Mouse (Mus musculus) CH12.LX (cell line): ENCODE data around the gene Pcca. TPM values are rescaled to one million over a fixed set of nuclear protein-coding genes. Genes with fewer than 3 reads are reported as not detected.

Experiments
- DNase-seq: peaks from one replicate; pipeline ENCODE4 v3.0.0-alpha.2; 2013; ENCODE audit errors: extremely low read depth
- H3K27ac ChIP-seq: 2 replicates; pipeline ENCODE4 v1.5.1; 2012; ENCODE audit warnings: low read depth, mild to moderate bottlenecking, control low read depth, moderate library complexity; ENCODE audit not compliant: insufficient read depth
- H3K27me3 ChIP-seq: replicated peaks from 2 replicates; pipeline ENCODE3; 2012; ENCODE audit warnings: inconsistent platforms
- H3K36me3 ChIP-seq, 2 experiments: replicated peaks in 1 of 2; 2 replicates each; pipeline versions ENCODE3 to v1.6.1; 2012; ENCODE audit warnings: inconsistent platforms in 1 of 2, low read length in 1 of 2, mild to moderate bottlenecking in 1 of 2, mixed read lengths in 1 of 2, moderate library complexity in 1 of 2; ENCODE audit not compliant: control insufficient read depth in 1 of 2, insufficient read depth in 1 of 2
- H3K4me1 ChIP-seq, 2 experiments: 2 replicates each; pipeline ENCODE4 v1.6.1; 2012; ENCODE audit warnings: inconsistent platforms in 1 of 2, moderate library complexity in 1 of 2; ENCODE audit not compliant: insufficient read depth in 2 of 2, control insufficient read depth in 1 of 2
- H3K4me2 ChIP-seq: 2 replicates; pipeline ENCODE4 v1.6.1; 2012; ENCODE audit warnings: low read depth, mild to moderate bottlenecking, control low read depth; ENCODE audit not compliant: poor library complexity, insufficient read depth, severe bottlenecking
- H3K4me3 ChIP-seq, 3 experiments: fragments of 150-350 bp in 1 of 3; sonication (generic) in 1 of 3; replicated peaks in 1 of 3; 2 replicates each; pipeline versions ENCODE3 to v1.5.1; 2011 to 2012; ENCODE audit warnings: low read depth in 2 of 3, low read length in 2 of 3, mild to moderate bottlenecking in 2 of 3, moderate library complexity in 2 of 3, control low read depth in 1 of 3, improper control_type of control experiment in 1 of 3, inconsistent platforms in 1 of 3, mixed read lengths in 1 of 3; ENCODE audit not compliant: poor library complexity in 1 of 3
- H3K79me2 ChIP-seq: replicated peaks from 2 replicates; pipeline ENCODE4 v1.6.1; 2012; ENCODE audit warnings: mild to moderate bottlenecking, moderate library complexity; ENCODE audit not compliant: control insufficient read depth, poor library complexity, insufficient read depth, severe bottlenecking; ENCODE audit errors: extremely low read depth
- H3K9ac ChIP-seq: 2 replicates; pipeline ENCODE4 v1.6.1; 2012; ENCODE audit warnings: low read depth, mild to moderate bottlenecking, control low read depth, moderate library complexity; ENCODE audit not compliant: insufficient read depth
- H3K9me3 ChIP-seq: replicated peaks from 2 replicates; pipeline ENCODE3; 2012; ENCODE audit warnings: low read length, inconsistent platforms, mixed read lengths
- CHD1 ChIP-seq: IDR thresholded peaks from 2 replicates; pipeline ENCODE4 v1.6.1; 2012; ENCODE audit warnings: low read depth, low read length, improper control_type of control experiment, inconsistent platforms
- E2F4 ChIP-seq: IDR thresholded peaks from 2 replicates; pipeline ENCODE4 v1.6.1; 2011; ENCODE audit warnings: low read depth, low read length, improper control_type of control experiment; ENCODE audit not compliant: insufficient replicate concordance
- ELF1 ChIP-seq: IDR thresholded peaks from 2 replicates; pipeline ENCODE4 v1.6.1; 2014; ENCODE audit warnings: low read depth, mild to moderate bottlenecking, inconsistent platforms, low read length, improper control_type of control experiment
- EP300 ChIP-seq: IDR thresholded peaks from 2 replicates; pipeline ENCODE4 v1.6.1; 2011; ENCODE audit warnings: low read length, improper control_type of control experiment
- GABPA ChIP-seq: IDR thresholded peaks from 2 replicates; pipeline ENCODE4 v1.6.1; 2012; ENCODE audit warnings: low read depth, low read length, improper control_type of control experiment, inconsistent platforms; ENCODE audit not compliant: insufficient replicate concordance
- JUN ChIP-seq: IDR thresholded peaks from 2 replicates; pipeline ENCODE4 v1.6.1; 2011; ENCODE audit warnings: low read depth, mild to moderate bottlenecking, low read length, improper control_type of control experiment, moderate library complexity; ENCODE audit not compliant: insufficient read depth
- JUND ChIP-seq: conservative IDR thresholded peaks from 2 replicates; pipeline ENCODE4 v1.6.1; 2011; ENCODE audit warnings: low read depth, low read length, improper control_type of control experiment
- KAT2A ChIP-seq: IDR thresholded peaks from 2 replicates; pipeline ENCODE4 v1.6.1; 2012; ENCODE audit warnings: low read length, improper control_type of control experiment, inconsistent platforms; ENCODE audit not compliant: insufficient replicate concordance
- MAX ChIP-seq: IDR thresholded peaks from 2 replicates; pipeline ENCODE4 v1.6.1; 2011; ENCODE audit warnings: low read length, improper control_type of control experiment
- NELFE ChIP-seq: IDR thresholded peaks from 2 replicates; pipeline ENCODE4 v1.6.1; 2011; ENCODE audit warnings: low read depth, low read length, improper control_type of control experiment
- NRF1 ChIP-seq: IDR thresholded peaks from 2 replicates; pipeline ENCODE4 v1.6.1; 2014; ENCODE audit warnings: low read depth, mild to moderate bottlenecking, inconsistent platforms, low read length, improper control_type of control experiment, moderate library complexity
- PAX5 ChIP-seq: IDR thresholded peaks from 2 replicates; pipeline ENCODE4 v1.6.1; 2012; ENCODE audit warnings: low read length, inconsistent platforms, mixed read lengths
- POLR2A ChIP-seq: IDR thresholded peaks from 2 replicates; pipeline ENCODE4 v1.6.1; 2011; ENCODE audit warnings: low read depth, mild to moderate bottlenecking, improper control_type of control experiment, low read length
- POLR2AphosphoS2 ChIP-seq: IDR thresholded peaks from 2 replicates; pipeline ENCODE4 v1.6.1; 2011; ENCODE audit warnings: low read depth, low read length, improper control_type of control experiment
- RAD21 ChIP-seq: IDR thresholded peaks from 2 replicates; pipeline ENCODE4 v1.6.1; 2011; ENCODE audit warnings: low read depth, mild to moderate bottlenecking, low read length, improper control_type of control experiment, moderate library complexity
- SIN3A ChIP-seq: IDR thresholded peaks from 2 replicates; pipeline ENCODE4 v1.6.1; 2012; ENCODE audit warnings: low read length, improper control_type of control experiment, inconsistent platforms
- SMC3 ChIP-seq: IDR thresholded peaks from 2 replicates; pipeline ENCODE4 v1.6.1; 2011; ENCODE audit warnings: low read depth, low read length, improper control_type of control experiment
- TCF12 ChIP-seq: IDR thresholded peaks from 2 replicates; pipeline ENCODE4 v1.6.1; 2014; ENCODE audit warnings: low read depth, mild to moderate bottlenecking, inconsistent platforms, low read length, improper control_type of control experiment
- UBTF ChIP-seq: IDR thresholded peaks from 2 replicates; pipeline ENCODE4 v1.6.1; 2012; ENCODE audit warnings: low read depth, mild to moderate bottlenecking, inconsistent platforms, low read length, improper control_type of control experiment, moderate library complexity
- USF1 ChIP-seq: IDR thresholded peaks from 2 replicates; pipeline ENCODE4 v1.6.1; 2014; ENCODE audit warnings: low read depth, mild to moderate bottlenecking, inconsistent platforms, low read length, improper control_type of control experiment
- USF2 ChIP-seq: conservative IDR thresholded peaks from 2 replicates; pipeline ENCODE4 v1.6.1; 2011; ENCODE audit warnings: low read depth, low read length, improper control_type of control experiment
- ZKSCAN1 ChIP-seq: IDR thresholded peaks from 2 replicates; pipeline ENCODE4 v1.6.1; 2012; ENCODE audit warnings: low read depth, inconsistent platforms, low read length, improper control_type of control experiment, borderline replicate concordance
- dilution Hi-C: fragments of 300-500 bp; cut with MboI; formaldehyde crosslinking; loops from 2 replicates; pipeline ENCODE4 v1.14.3; 2020; ENCODE audit warnings: low sequenced_read_pairs; ENCODE audit not compliant: extremely low pct_unique_long_range_greater_than_20kb, extremely low pct_ligation_motif_present
- in situ Hi-C: fragments of 300-500 bp; cut with MboI; formaldehyde crosslinking; loops from 3 replicates; pipeline ENCODE4 v1.14.3; 2019; ENCODE audit warnings: low sequenced_read_pairs, low pct_ligation_motif_present, low pct_unique_long_range_greater_than_20kb, mixed read lengths
- polyA plus RNA-seq: library from polyadenylated mRNA; unstranded; fragments of >175 nt; gene quantifications from 2 replicates; pipeline ENCODE4 v1.2.1, GENCODE M21; 2012; ENCODE audit warnings: low read depth; ENCODE audit not compliant: insufficient read length
- total RNA-seq, 2 experiments: library from RNA; depleted of rRNA; stranded (reverse); fragments of 300-350 nt in 1 of 2; fragments of >200 nt in 1 of 2; gene quantifications; 2 replicates each; pipeline ENCODE4 v1.2.3; 2012 to 2014

Pcca gene
- total and polyA plus RNA-seq, 3 experiments, result 11.2 to 39.0 (median 23.8) TPM

DNA sequence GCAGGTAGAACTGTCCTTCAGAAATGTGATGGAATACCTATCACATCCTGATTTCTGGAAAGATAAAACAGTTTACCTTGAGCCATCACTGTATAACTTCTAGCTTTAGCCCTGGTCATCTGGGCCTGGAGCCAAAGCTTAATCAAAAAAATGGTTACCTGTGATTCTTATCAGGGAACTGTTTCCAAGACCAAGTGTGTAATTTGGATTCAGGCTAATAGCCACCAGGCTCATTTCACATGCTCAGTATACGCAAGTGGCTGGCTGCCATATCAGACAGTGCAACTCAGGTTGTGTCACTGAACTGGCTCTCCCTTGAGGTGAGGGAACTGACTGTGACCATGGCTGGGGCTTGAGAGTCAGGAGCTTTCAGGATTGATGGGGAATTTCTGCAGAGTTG lies 14.3 kb downstream of the Pcca start:
- in situ Hi-C loops, result no loop called here
- no peaks in the 10 kb centered on the region for H3K27me3 ChIP-seq

DNA sequence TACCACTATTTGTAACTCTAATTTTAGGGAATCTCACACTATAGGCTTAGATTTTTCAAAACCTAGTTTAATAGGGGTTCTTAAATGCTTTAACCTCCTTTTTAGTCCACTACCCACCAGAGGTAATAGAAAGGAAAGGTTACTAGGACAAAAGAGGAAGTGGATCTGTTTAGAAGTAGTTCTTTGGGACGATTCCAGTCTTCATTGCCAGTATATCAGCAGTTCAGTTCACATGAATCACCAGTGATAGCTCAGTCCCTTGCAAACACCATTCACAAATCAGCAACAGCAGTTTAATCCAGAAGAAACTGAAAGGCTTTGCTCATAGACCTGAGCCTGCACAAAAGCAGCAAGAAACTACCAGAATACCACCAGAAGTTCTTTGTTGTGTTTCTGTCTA lies 14.8 kb downstream of the Pcca start:
- Histone ChIP-seq H3K9ac (no peak overlapping the region), H3K36me3 (peaks cover 0 to 5% of the 10 kb centered on the region in 2 experiments), H3K79me2 (no peaks in the 10 kb centered on the region), H3K4me3 (no peak overlapping the region), H3K4me1 (peaks cover 0 to 15% of the 10 kb centered on the region in 2 experiments; a peak in 2 of 4 replicates), H3K27me3 (no peaks in the 10 kb centered on the region), H3K27ac (no peak overlapping the region), H3K9me3 (peaks cover 8% of the 10 kb centered on the region), H3K4me2 (no peak overlapping the region)
- in situ Hi-C loops (no loop called here), dilution Hi-C loops (no loop called here)
- TF ChIP-seq NRF1 (no peak), SMC3 (no peak), RAD21 (no peak), PAX5 (no peak), GABPA (no peak), EP300 (no peak), E2F4 (no peak), POLR2A (no peak), ELF1 (no peak), ZKSCAN1 (no peak), JUN (no peak), KAT2A (no peak)
- no peak for DNase-seq

More for the DNA sequence above, 14.3 kb downstream of the Pcca start:
- no peak for DNase-seq
- H3K9me3 ChIP-seq, result peaks cover 8% of the 10 kb centered on the region
- dilution Hi-C loops, result no loop called here
- no peak overlapping the region for H3K27ac ChIP-seq
- peaks cover 0 to 14% of the 10 kb centered on the region in 2 experiments; a peak in 2 of 4 replicates for H3K4me1 ChIP-seq
- no peaks in the 10 kb centered on the region for H3K79me2 ChIP-seq
- no peak overlapping the region for H3K9ac ChIP-seq
- TF ChIP-seq POLR2AphosphoS2, result no peak
- TF ChIP-seq UBTF, result no peak
- TF ChIP-seq TCF12, result no peak
- no peak for TF ChIP-seq SIN3A
- TF ChIP-seq NELFE, result no peak
- no peak for TF ChIP-seq MAX
- TF ChIP-seq USF2, result no peak
- TF ChIP-seq USF1, result no peak
- TF ChIP-seq ELF1, result no peak
- no peak for TF ChIP-seq POLR2A
- TF ChIP-seq EP300, result no peak
- no peak for TF ChIP-seq RAD21
- no peak for TF ChIP-seq NRF1
- TF ChIP-seq CHD1, result no peak
- TF ChIP-seq JUND, result no peak
- no peak for TF ChIP-seq GABPA
- H3K36me3 ChIP-seq, result peaks cover 0 to 5% of the 10 kb centered on the region in 2 experiments
- no peak overlapping the region for H3K4me3 ChIP-seq
- H3K4me2 ChIP-seq, result no peak overlapping the region
